Mouse (Mus musculus): ENCODE data around the gene Hfm1. TPM values are rescaled to one million over a fixed set of nuclear protein-coding genes. Genes with fewer than 3 reads are reported as not detected.

Gene Hfm1
- polyA plus RNA-seq (2016; fragmentation: Nextera tagmentation; extraction: Ambion mirVana): 3.8 and 5.2 TPM in 2 replicates

GRCm38 (mm10) chr5:106925488-106926368, at the start of gene Hfm1:
Hfm1 (minus strand) TSS chr5:106926321.
- under 1% methylated on average over 74 of the region's 76 CpGs for WGBS
- peak; percentile 81 for DNase-seq (ENCODE audit: low spot score)
- Histone ChIP-seq H3K27me3 (ENCODE audit: low read depth, poor library complexity, severe bottlenecking) (no peaks in the 10 kb centered on the region), H3K4me1 (peaks cover 13% of the 10 kb centered on the region), H3K9me3 (replicated peaks) (no peaks in the 10 kb centered on the region), H3K36me3 (no peaks in the 10 kb centered on the region; the same call in 1 of the 2 replicates), H3K4me3 (peak within 1 kb of the TSS; percentile 84), H3K27ac (replicated peaks) (peak within 1 kb of the TSS; percentile 97)

- Histone ChIP-seq H3K27me3 (ENCODE audit: low read depth, poor library complexity, severe bottlenecking) (no peaks in the 10 kb centered on the region), H3K27ac (replicated peaks) (no peak overlapping the region), H3K9me3 (replicated peaks) (no peaks in the 10 kb centered on the region), H3K36me3 (peaks cover 99% of the 10 kb centered on the region), H3K4me1 (no peaks in the 10 kb centered on the region), H3K4me3 (no peak overlapping the region)
- WGBS: 91% methylated on average over 7 of the region's 7 CpGs
- no peak for DNase-seq (ENCODE audit: low spot score)
Measured at GRCm38 (mm10) chr5:106973883-106974282, 47.8 kb upstream of the Hfm1 start.

GRCm38 (mm10) chr5:106967578-106967977, 41.5 kb upstream of the Hfm1 start:
- 93% methylated on average over 1 of the region's 1 CpGs for WGBS
- Histone ChIP-seq H3K27ac (replicated peaks) (no peak overlapping the region), H3K36me3 (peaks cover 63% of the 10 kb centered on the region)

GRCm38 (mm10) chr5:106966443-106966842, 40.3 kb upstream of the Hfm1 start:
- no peak for DNase-seq (ENCODE audit: low spot score)
- Histone ChIP-seq H3K4me3 (no peak overlapping the region), H3K36me3 (peaks cover 51% of the 10 kb centered on the region), H3K9me3 (replicated peaks) (no peaks in the 10 kb centered on the region), H3K27me3 (ENCODE audit: low read depth, poor library complexity, severe bottlenecking) (no peaks in the 10 kb centered on the region), H3K27ac (replicated peaks) (no peak overlapping the region), H3K4me1 (peaks cover 25% of the 10 kb centered on the region)
- 91% methylated on average over 3 of the region's 3 CpGs for WGBS

More at GRCm38 (mm10) chr5:106967578-106967977, 41.5 kb upstream of the Hfm1 start:
- Histone ChIP-seq H3K4me3 (no peak overlapping the region), H3K4me1 (peaks cover 25% of the 10 kb centered on the region), H3K27me3 (ENCODE audit: low read depth, poor library complexity, severe bottlenecking) (no peaks in the 10 kb centered on the region), H3K9me3 (replicated peaks) (no peaks in the 10 kb centered on the region)
- DNase-seq (ENCODE audit: low spot score): no peak

GRCm38 (mm10) chr5:106964513-106965014, 38.4 kb upstream of the Hfm1 start:
- H3K4me1 ChIP-seq: peaks cover 25% of the 10 kb centered on the region
- peak overlapping the region; percentile 92 for H3K4me3 ChIP-seq
- DNase-seq (ENCODE audit: low spot score): no peak
- no peaks in the 10 kb centered on the region for H3K27me3 ChIP-seq (ENCODE audit: low read depth, poor library complexity, severe bottlenecking)
- under 1% methylated on average over 41 of the region's 41 CpGs for WGBS
- peak overlapping the region; percentile 94 for H3K27ac ChIP-seq (replicated peaks)
- no peaks in the 10 kb centered on the region for H3K9me3 ChIP-seq (replicated peaks)
- H3K36me3 ChIP-seq: peaks cover 32% of the 10 kb centered on the region

GRCm38 (mm10) chr5:106963584-106964512, 37.7 kb upstream of the Hfm1 start, which contains the start of gene Cdc7:
Cdc7 (plus strand) TSS chr5:106964322.
- H3K27me3 ChIP-seq (ENCODE audit: low read depth, poor library complexity, severe bottlenecking): no peaks in the 10 kb centered on the region
- peaks cover 25% of the 10 kb centered on the region for H3K36me3 ChIP-seq
- H3K4me3 ChIP-seq: peak within 1 kb of the TSS; percentile 92
- peak; percentile 95 for DNase-seq (ENCODE audit: low spot score)
- WGBS: 6% methylated on average over 54 of the region's 54 CpGs
- peaks cover 25% of the 10 kb centered on the region for H3K4me1 ChIP-seq
- H3K9me3 ChIP-seq (replicated peaks): no peaks in the 10 kb centered on the region
- peak within 1 kb of the TSS; percentile 94 for H3K27ac ChIP-seq (replicated peaks)

- Histone ChIP-seq H3K27me3 (ENCODE audit: low read depth, poor library complexity, severe bottlenecking) (no peaks in the 10 kb centered on the region), H3K4me3 (no peak overlapping the region), H3K27ac (replicated peaks) (no peak overlapping the region), H3K4me1 (peaks cover 16% of the 10 kb centered on the region), H3K36me3 (no peaks in the 10 kb centered on the region), H3K9me3 (replicated peaks) (no peaks in the 10 kb centered on the region)
- 83% methylated on average over 2 of the region's 2 CpGs for WGBS
- no peak for DNase-seq (ENCODE audit: low spot score)
Measured at GRCm38 (mm10) chr5:106960451-106960850, 34.3 kb upstream of the Hfm1 start.

GRCm38 (mm10) chr5:106959031-106959430, 32.9 kb upstream of the Hfm1 start:
- DNase-seq (ENCODE audit: low spot score): no peak
- Histone ChIP-seq H3K4me1 (peaks cover 9% of the 10 kb centered on the region), H3K36me3 (no peaks in the 10 kb centered on the region), H3K27ac (replicated peaks) (no peak overlapping the region), H3K27me3 (ENCODE audit: low read depth, poor library complexity, severe bottlenecking) (no peaks in the 10 kb centered on the region), H3K4me3 (no peak overlapping the region), H3K9me3 (replicated peaks) (no peaks in the 10 kb centered on the region)
- 94% methylated on average over 3 of the region's 3 CpGs for WGBS

GRCm38 (mm10) chr5:106956467-106956866, 30.3 kb upstream of the Hfm1 start:
- H3K9me3 ChIP-seq (replicated peaks): no peaks in the 10 kb centered on the region
- DNase-seq (ENCODE audit: low spot score): no peak
- H3K4me3 ChIP-seq: no peak overlapping the region
- WGBS: 67% methylated on average over 3 of the region's 3 CpGs
- H3K27me3 ChIP-seq (ENCODE audit: low read depth, poor library complexity, severe bottlenecking): no peaks in the 10 kb centered on the region
- peaks cover 3% of the 10 kb centered on the region; the same call in 1 of the 2 replicates for H3K4me1 ChIP-seq
- H3K27ac ChIP-seq (replicated peaks): no peak overlapping the region
- no peaks in the 10 kb centered on the region for H3K36me3 ChIP-seq

- DNase-seq (ENCODE audit: low spot score): no peak
- whole genome bisulfite sequencing: 88% methylated on average over 6 of the region's 6 CpGs
- H3K27ac ChIP-seq (replicated peaks): no peak overlapping the region
- no peaks in the 10 kb centered on the region for H3K27me3 ChIP-seq (ENCODE audit: low read depth, poor library complexity, severe bottlenecking)
- H3K9me3 ChIP-seq (replicated peaks): no peaks in the 10 kb centered on the region
- H3K4me1 ChIP-seq: peaks cover 4% of the 10 kb centered on the region; the same call in 1 of the 2 replicates
- no peaks in the 10 kb centered on the region for H3K36me3 ChIP-seq
- no peak overlapping the region for H3K4me3 ChIP-seq
Measured at GRCm38 (mm10) chr5:106948683-106949082, 22.6 kb upstream of the Hfm1 start.

GRCm38 (mm10) chr5:106946342-106946741, 20.2 kb upstream of the Hfm1 start:
- 85% methylated on average over 4 of the region's 4 CpGs for WGBS
- DNase-seq (ENCODE audit: low spot score): no peak
- Histone ChIP-seq H3K4me3 (no peak overlapping the region), H3K9me3 (replicated peaks) (no peaks in the 10 kb centered on the region), H3K4me1 (peaks cover 4% of the 10 kb centered on the region; the same call in 1 of the 2 replicates), H3K27ac (replicated peaks) (no peak overlapping the region), H3K36me3 (no peaks in the 10 kb centered on the region), H3K27me3 (ENCODE audit: low read depth, poor library complexity, severe bottlenecking) (no peaks in the 10 kb centered on the region)

- Histone ChIP-seq H3K36me3 (no peaks in the 10 kb centered on the region), H3K27ac (replicated peaks) (no peak overlapping the region), H3K4me3 (no peak overlapping the region), H3K27me3 (ENCODE audit: low read depth, poor library complexity, severe bottlenecking) (no peaks in the 10 kb centered on the region), H3K4me1 (peaks cover 13% of the 10 kb centered on the region), H3K9me3 (replicated peaks) (no peaks in the 10 kb centered on the region)
- no peak for DNase-seq (ENCODE audit: low spot score)
- 88% methylated on average over 4 of the region's 4 CpGs for WGBS
Measured at GRCm38 (mm10) chr5:106927996-106928395, 1.9 kb upstream of the Hfm1 start.

All from midbrain, embryonic 10.5 days (tissue).